Comparison of ENCODE assay signal across 7 mouse cellular contexts in genomic region chr11:96133239-96133865, GRCm38 (mm10). TPM values are rescaled to one million over a fixed set of nuclear protein-coding genes. Genes with fewer than 3 reads are reported as not detected.
DNase-seq lines count a peak whose midpoint lies in the region; ATAC-seq and TF ChIP-seq lines count a peak whose summit lies in the region.

TSS of gene Ttll6 (plus strand) at chr11:96133786.

- peaks cover 2% of the 10 kb centered on the region in 2 experiments; a peak in 3 of 4 replicates for H3K27me3 ChIP-seq in MEL (ENCODE audit: control insufficient read depth in 1 of 2, insufficient read depth in 2 of 2, low read length in 2 of 2)
- H3K27me3 ChIP-seq in embryonic facial prominence, embryonic 14.5 days (replicated peaks; ENCODE audit: control insufficient read depth, insufficient read depth, low read length), result peaks cover 11% of the 10 kb centered on the region; the same call in 1 of the 2 replicates
- H3K27me3 ChIP-seq in hindbrain, embryonic 13.5 days, result peaks cover 22% of the 10 kb centered on the region

- H3K4me2 ChIP-seq in embryonic facial prominence, embryonic 14.5 days (ENCODE audit: low read depth, low read length), result peak within 1 kb of the TSS; percentile 42
- peak within 1 kb of the TSS; percentile 26 for H3K4me2 ChIP-seq in hindbrain, embryonic 13.5 days

- TF ChIP-seq EP300 in MEL (IDR thresholded peaks at IDR 0.05; ENCODE audit: low read depth in 1 of 2, low read length in 2 of 2), result no peak

- no peak within 1 kb of the TSS for H3K27ac ChIP-seq in MEL (ENCODE audit: control insufficient read depth, low read depth, low read length)
- H3K27ac ChIP-seq in embryonic facial prominence, embryonic 14.5 days (replicated peaks; ENCODE audit: low read depth, low read length), result no peak within 1 kb of the TSS
- no peak within 1 kb of the TSS for H3K27ac ChIP-seq in hindbrain, embryonic 13.5 days

- peak; percentile 73 for TF ChIP-seq RAD21 in MEL (IDR thresholded peaks at IDR 0.05; ENCODE audit: low read depth, low read length)

- no peak for TF ChIP-seq POLR2A in MEL (IDR thresholded peaks at IDR 0.05; ENCODE audit: control insufficient read depth in 1 of 2, insufficient read depth in 1 of 2, low read depth in 1 of 2, low read length in 2 of 2, poor library complexity in 1 of 2)

- peak; percentile 74 for ATAC-seq in embryonic facial prominence, embryonic 14.5 days (ENCODE audit: low read depth)
- no peak for ATAC-seq in hindbrain, embryonic 13.5 days (ENCODE audit: low FRiP score)

- peaks cover 0 to 4% of the 10 kb centered on the region in 2 experiments; a peak in 1 of 4 replicates for H3K4me1 ChIP-seq in MEL (ENCODE audit: control insufficient read depth in 1 of 2, insufficient read depth in 2 of 2, low read length in 2 of 2)
- H3K4me1 ChIP-seq in embryonic facial prominence, embryonic 14.5 days (ENCODE audit: control insufficient read depth, insufficient read depth, low read length), result 0 out of 2 replicates have a peak, but pooled peaks cover 4% of the 10 kb centered on the region
- peaks cover 7% of the 10 kb centered on the region for H3K4me1 ChIP-seq in hindbrain, embryonic 13.5 days (replicated peaks)

- peak within 1 kb of the TSS; percentile 40 to 43 for H3K4me3 ChIP-seq in MEL (ENCODE audit: control insufficient read depth in 1 of 2, insufficient read depth in 1 of 2, low read depth in 2 of 2, low read length in 2 of 2)
- H3K4me3 ChIP-seq in embryonic facial prominence, embryonic 14.5 days (ENCODE audit: low read depth, low read length), result no peak within 1 kb of the TSS; the same call in 1 of the 2 replicates
- no peak within 1 kb of the TSS for H3K4me3 ChIP-seq in hindbrain, embryonic 13.5 days

- H3K9me3 ChIP-seq in MEL (replicated peaks; ENCODE audit: insufficient read depth, low read length), result no peaks in the 10 kb centered on the region
- H3K9me3 ChIP-seq in embryonic facial prominence, embryonic 14.5 days (ENCODE audit: control insufficient read depth, low read length), result no peaks in the 10 kb centered on the region
- no peaks in the 10 kb centered on the region for H3K9me3 ChIP-seq in hindbrain, embryonic 13.5 days

- WGBS in embryonic facial prominence, embryonic 14.5 days, result 17% methylated on average over 16 of the region's 16 CpGs
- 20% methylated on average over 16 of the region's 16 CpGs for WGBS in hindbrain, embryonic 13.5 days

- H3K79me2 ChIP-seq in MEL (ENCODE audit: control insufficient read depth, insufficient read depth, low read length, poor library complexity), result no peaks in the 10 kb centered on the region

- peak within 1 kb of the TSS; percentile 47 for H3K9ac ChIP-seq in MEL (ENCODE audit: control insufficient read depth, low read depth, low read length, poor library complexity, severe bottlenecking)
- no peak within 1 kb of the TSS for H3K9ac ChIP-seq in embryonic facial prominence, embryonic 14.5 days (ENCODE audit: low read depth, low read length)
- no peak within 1 kb of the TSS for H3K9ac ChIP-seq in hindbrain, embryonic 13.5 days

- H3K36me3 ChIP-seq in MEL (ENCODE audit: control insufficient read depth in 1 of 2, insufficient read depth in 2 of 2, low read length in 2 of 2), result no peaks in the 10 kb centered on the region
- no peaks in the 10 kb centered on the region for H3K36me3 ChIP-seq in embryonic facial prominence, embryonic 14.5 days (ENCODE audit: control insufficient read depth, insufficient read depth, low read length)
- no peaks in the 10 kb centered on the region for H3K36me3 ChIP-seq in hindbrain, embryonic 13.5 days

- peak; percentile 93 to 96 (median 95) for TF ChIP-seq CTCF in MEL (IDR thresholded peaks at IDR 0.05 in 2 of 3, conservative IDR thresholded peaks at IDR 0.05 in 1 of 3; ENCODE audit: control insufficient read depth in 1 of 3, insufficient read depth in 1 of 3, low read depth in 2 of 3, low read length in 3 of 3, poor library complexity in 1 of 3, severe bottlenecking in 1 of 3)

- peak; percentile 94 for DNase-seq in MEL (ENCODE audit: low read depth, low spot score)
- peak; percentile 73 for DNase-seq in adrenal gland, postnatal 25 days
- peak; percentile 77 for DNase-seq in embryonic facial prominence, embryonic 14.5 days (ENCODE audit: low spot score)
- DNase-seq in layer of hippocampus, postnatal 25 days (ENCODE audit: extremely low spot score in 1 of 2, low spot score in 1 of 2), result peak; percentile 27 to 75
- DNase-seq in lung, postnatal 36 days, result peak; percentile 31
- peak; percentile 50 to 71 for DNase-seq in right cerebral cortex, postnatal 10 days (ENCODE audit: low spot score in 2 of 2)

TF ChIP-seq in MEL, 35 proteins besides CTCF, POLR2A, EP300 and RAD21:
- no peak for TF ChIP-seq USF2 (IDR thresholded peaks at IDR 0.05; ENCODE audit: borderline replicate concordance in 1 of 2, insufficient read depth in 1 of 2, low read depth in 1 of 2, low read length in 2 of 2)
- TF ChIP-seq CHD1 (IDR thresholded peaks at IDR 0.05; ENCODE audit: low read depth, low read length), result no peak
- TF ChIP-seq USF1 (IDR thresholded peaks at IDR 0.05; ENCODE audit: low read depth, low read length), result 0 out of 2 replicates have a peak, but pooled peaks have one; percentile 6
- peak; percentile 88 for TF ChIP-seq ZNF384 (IDR thresholded peaks at IDR 0.05; ENCODE audit: low read depth, low read length)
- TF ChIP-seq NELFE (IDR thresholded peaks at IDR 0.05; ENCODE audit: low read depth, low read length), result no peak
- TF ChIP-seq SIN3A (IDR thresholded peaks at IDR 0.05; ENCODE audit: low read length), result no peak
- TF ChIP-seq ZKSCAN1 (IDR thresholded peaks at IDR 0.05; ENCODE audit: low read depth, low read length), result no peak
- TF ChIP-seq MYB (IDR thresholded peaks at IDR 0.05; ENCODE audit: low read depth, low read length), result no peak
- TF ChIP-seq TCF12 (IDR thresholded peaks at IDR 0.05; ENCODE audit: low read depth, low read length), result no peak
- TF ChIP-seq MAFK (IDR thresholded peaks at IDR 0.05; ENCODE audit: borderline replicate concordance, low read depth, low read length), result no peak
- TF ChIP-seq ZMIZ1 (IDR thresholded peaks at IDR 0.05; ENCODE audit: low read depth, low read length), result no peak
- TF ChIP-seq CHD2 (IDR thresholded peaks at IDR 0.05; ENCODE audit: low read length), result no peak
- no peak for TF ChIP-seq ETS1 (IDR thresholded peaks at IDR 0.05; ENCODE audit: low read depth, low read length)
- TF ChIP-seq JUND (IDR thresholded peaks at IDR 0.05; ENCODE audit: low read depth, low read length), result no peak
- no peak for TF ChIP-seq GABPA (IDR thresholded peaks at IDR 0.05; ENCODE audit: low read depth, low read length)
- no peak for TF ChIP-seq E2F4 (IDR thresholded peaks at IDR 0.05; ENCODE audit: borderline replicate concordance, low read depth, low read length)
- TF ChIP-seq SMC3 (IDR thresholded peaks at IDR 0.05; ENCODE audit: low read depth, low read length), result peak; percentile 52
- no peak for TF ChIP-seq UBTF (IDR thresholded peaks at IDR 0.05; ENCODE audit: borderline replicate concordance, insufficient read depth, low read depth, low read length)
- no peak for TF ChIP-seq MEF2A (IDR thresholded peaks at IDR 0.05; ENCODE audit: extremely low read depth, insufficient replicate concordance, low read depth, low read length, poor library complexity, severe bottlenecking)
- TF ChIP-seq ZC3H11A (IDR thresholded peaks at IDR 0.05; ENCODE audit: low read depth, low read length), result peak; percentile 29; the same call in 1 of the 2 replicates
- TF ChIP-seq MYC (IDR thresholded peaks at IDR 0.05; ENCODE audit: low read depth, low read length), result peak; percentile 76; the same call in 1 of the 2 replicates
- no peak for TF ChIP-seq MXI1 (IDR thresholded peaks at IDR 0.05; ENCODE audit: low read depth, low read length)
- TF ChIP-seq KAT2A (conservative IDR thresholded peaks at IDR 0.05; ENCODE audit: low read depth, low read length), result no peak
- 0 out of 2 replicates have a peak, but pooled peaks have one; percentile 34 for TF ChIP-seq MAX (IDR thresholded peaks at IDR 0.05; ENCODE audit: low read length)
- no peak for TF ChIP-seq BHLHE40 (IDR thresholded peaks at IDR 0.05; ENCODE audit: borderline replicate concordance, low read depth, low read length)
- no peak for TF ChIP-seq NRF1 (IDR thresholded peaks at IDR 0.05; ENCODE audit: insufficient read depth, low read depth, low read length, poor library complexity, severe bottlenecking)
- TF ChIP-seq ELF1 (IDR thresholded peaks at IDR 0.05; ENCODE audit: low read depth, low read length), result peak; percentile 49; the same call in 1 of the 2 replicates
- TF ChIP-seq POLR2AphosphoS5 (IDR thresholded peaks at IDR 0.05; ENCODE audit: borderline replicate concordance, low read depth, low read length), result no peak
- TF ChIP-seq POLR2AphosphoS2 (IDR thresholded peaks at IDR 0.05; ENCODE audit: low read length), result no peak
- TF ChIP-seq TAL1 (IDR thresholded peaks at IDR 0.05; ENCODE audit: low read length), result no peak
- no peak for TF ChIP-seq TBP (IDR thresholded peaks at IDR 0.05; ENCODE audit: low read depth, low read length)
- TF ChIP-seq GATA1 (IDR thresholded peaks at IDR 0.05; ENCODE audit: low read depth, low read length), result no peak
- no peak for TF ChIP-seq RCOR1 (IDR thresholded peaks at IDR 0.05; ENCODE audit: low read depth, low read length)
- 0 out of 2 replicates have a peak, but pooled peaks have one; percentile 31 for TF ChIP-seq HCFC1 (IDR thresholded peaks at IDR 0.05; ENCODE audit: low read depth, low read length)
- TF ChIP-seq MAZ (IDR thresholded peaks at IDR 0.05; ENCODE audit: low read depth, low read length), result peak; percentile 66; the same call in 1 of the 2 replicates

RNA-seq across cellular contexts. Expression of gene Ttll6, which starts in this region (rescaled TPM):
- total RNA-seq in MEL (2012; rRNA removed), result not detected in 2 replicates
- polyA plus RNA-seq in MEL (2012; ENCODE audit: insufficient read depth in 1 of 2, insufficient read length in 2 of 2, low read depth in 1 of 2, low replicate concordance in 2 of 2, missing spikeins in 1 of 2), result under 1 TPM in 1 of 2 experiments, not detected in 1; 0.03 TPM
- not detected in 2 replicates for total RNA-seq in adrenal gland, postnatal 25 days (2021)
- polyA plus RNA-seq in embryonic facial prominence, embryonic 14.5 days (2014; fragmentation: Nextera tagmentation; extraction: Ambion mirVana), result 0.30 and 0.96 TPM in 2 replicates
- polyA plus RNA-seq in hindbrain, embryonic 13.5 days (2015; fragmentation: Nextera tagmentation; extraction: Ambion mirVana), result 0.22 and 0.26 TPM in 2 replicates
- total RNA-seq in layer of hippocampus, postnatal 25 days (2021), result under 1 TPM; 0.12 to 0.40 TPM

Comparison
In these comparisons a context has a peak if more than half of its experiments do, and no peak if none do; other contexts are left out.
1. Peak in DNase-seq, H3K4me3 ChIP-seq and H3K9ac ChIP-seq in MEL; RNA of the gene not detected or under 1 TPM.
2. Peak in DNase-seq in adrenal gland, postnatal 25 days; RNA of the gene not detected or under 1 TPM.
3. Peak in DNase-seq, ATAC-seq and H3K4me2 ChIP-seq in embryonic facial prominence, embryonic 14.5 days; RNA of the gene not detected or under 1 TPM.
4. Peak in DNase-seq in layer of hippocampus, postnatal 25 days; RNA of the gene not detected or under 1 TPM.
5. DNase-seq: peak in every context shown above with its lines; median percentile 94 in MEL; 77 in embryonic facial prominence, embryonic 14.5 days; 73 in adrenal gland, postnatal 25 days; 60 in right cerebral cortex, postnatal 10 days; 51 in layer of hippocampus, postnatal 25 days; 31 in lung, postnatal 36 days.